Mouse (Mus musculus): ENCODE results near the gene Gm28308. TPM values are rescaled to one million over a fixed set of nuclear protein-coding genes. Genes with fewer than 3 reads are reported as not detected.

Gene Gm28308
- polyA plus RNA-seq, 1 experiment, result not detected

GRCm38 (mm10) chr6:52156551-52157200 is 56.5 kb downstream of the Gm28308 start:
- peaks cover 25% of the 10 kb centered on the region for H3K27me3 ChIP-seq (ENCODE audit: control insufficient read depth, insufficient read depth, low read length)
- no peak for DNase-seq (ENCODE audit: low read depth in 1 of 2, low spot score in 2 of 2)
- no peak for TF ChIP-seq POLR2A (IDR thresholded peaks at IDR 0.05; ENCODE audit: low read depth, low read length)
- no peak for TF ChIP-seq CTCF (IDR thresholded peaks at IDR 0.05; ENCODE audit: extremely low read depth, insufficient read depth, insufficient read length, insufficient replicate concordance)

GRCm38 (mm10) chr6:52155471-52155870 is 57.7 kb downstream of the Gm28308 start:
- WGBS, result 81% methylated on average over 3 of the region's 3 CpGs
- peaks cover 5% of the 10 kb centered on the region for H3K4me1 ChIP-seq (ENCODE audit: control insufficient read depth, insufficient read depth, insufficient read length)
- DNase-seq (ENCODE audit: low read depth in 1 of 2, low spot score in 2 of 2), result no peak
- no peaks in the 10 kb centered on the region for H3K36me3 ChIP-seq (ENCODE audit: control insufficient read depth, insufficient read depth, low read length)
- TF ChIP-seq POLR2A (IDR thresholded peaks at IDR 0.05; ENCODE audit: low read depth, low read length), result no peak
- no peak overlapping the region for H3K27ac ChIP-seq (ENCODE audit: insufficient read depth, low read length)
- H3K4me3 ChIP-seq (ENCODE audit: extremely low read depth, insufficient read depth, insufficient read length), result no peak overlapping the region
- H3K27me3 ChIP-seq (ENCODE audit: control insufficient read depth, insufficient read depth, low read length), result peaks cover 22% of the 10 kb centered on the region

More at GRCm38 (mm10) chr6:52156551-52157200, 56.5 kb downstream of the Gm28308 start:
- 12% methylated on average over 20 of the region's 20 CpGs for WGBS
- no peak overlapping the region for H3K27ac ChIP-seq (ENCODE audit: insufficient read depth, low read length)
- H3K4me3 ChIP-seq (ENCODE audit: extremely low read depth, insufficient read depth, insufficient read length), result no peak overlapping the region
- H3K36me3 ChIP-seq (ENCODE audit: control insufficient read depth, insufficient read depth, low read length), result no peaks in the 10 kb centered on the region
- peaks cover 5% of the 10 kb centered on the region for H3K4me1 ChIP-seq (ENCODE audit: control insufficient read depth, insufficient read depth, insufficient read length)

GRCm38 (mm10) chr6:52154044-52154443 is 59.1 kb downstream of the Gm28308 start:
- WGBS, result 73% methylated on average over 5 of the region's 5 CpGs
- DNase-seq (ENCODE audit: low read depth in 1 of 2, low spot score in 2 of 2), result no peak
- Histone ChIP-seq H3K4me1 (ENCODE audit: control insufficient read depth, insufficient read depth, insufficient read length) (peaks cover 5% of the 10 kb centered on the region), H3K36me3 (ENCODE audit: control insufficient read depth, insufficient read depth, low read length) (no peaks in the 10 kb centered on the region), H3K4me3 (ENCODE audit: extremely low read depth, insufficient read depth, insufficient read length) (no peak overlapping the region), H3K27me3 (ENCODE audit: control insufficient read depth, insufficient read depth, low read length) (peaks cover 20% of the 10 kb centered on the region), H3K27ac (ENCODE audit: insufficient read depth, low read length) (no peak overlapping the region)
- TF ChIP-seq POLR2A (IDR thresholded peaks at IDR 0.05; ENCODE audit: low read depth, low read length) (no peak), CTCF (IDR thresholded peaks at IDR 0.05; ENCODE audit: extremely low read depth, insufficient read depth, insufficient read length, insufficient replicate concordance) (no peak)

GRCm38 (mm10) chr6:52153270-52153669 is 59.9 kb downstream of the Gm28308 start:
- TF ChIP-seq CTCF (IDR thresholded peaks at IDR 0.05; ENCODE audit: extremely low read depth, insufficient read depth, insufficient read length, insufficient replicate concordance) (no peak), POLR2A (IDR thresholded peaks at IDR 0.05; ENCODE audit: low read depth, low read length) (no peak)
- no peak overlapping the region for H3K27ac ChIP-seq (ENCODE audit: insufficient read depth, low read length)
- H3K36me3 ChIP-seq (ENCODE audit: control insufficient read depth, insufficient read depth, low read length), result no peaks in the 10 kb centered on the region
- peaks cover 5% of the 10 kb centered on the region for H3K4me1 ChIP-seq (ENCODE audit: control insufficient read depth, insufficient read depth, insufficient read length)
- DNase-seq (ENCODE audit: low read depth in 1 of 2, low spot score in 2 of 2), result no peak
- H3K27me3 ChIP-seq (ENCODE audit: control insufficient read depth, insufficient read depth, low read length), result peaks cover 17% of the 10 kb centered on the region
- no peak overlapping the region for H3K4me3 ChIP-seq (ENCODE audit: extremely low read depth, insufficient read depth, insufficient read length)
- WGBS, result 24% methylated on average over 6 of the region's 6 CpGs

GRCm38 (mm10) chr6:52152226-52153193 is 60.6 kb downstream of the Gm28308 start:
- TF ChIP-seq POLR2A (IDR thresholded peaks at IDR 0.05; ENCODE audit: low read depth, low read length), result no peak
- no peak for TF ChIP-seq CTCF (IDR thresholded peaks at IDR 0.05; ENCODE audit: extremely low read depth, insufficient read depth, insufficient read length, insufficient replicate concordance)
- Histone ChIP-seq H3K27me3 (ENCODE audit: control insufficient read depth, insufficient read depth, low read length) (peaks cover 10% of the 10 kb centered on the region), H3K27ac (ENCODE audit: insufficient read depth, low read length) (no peak overlapping the region), H3K4me3 (ENCODE audit: extremely low read depth, insufficient read depth, insufficient read length) (no peak overlapping the region), H3K36me3 (ENCODE audit: control insufficient read depth, insufficient read depth, low read length) (no peaks in the 10 kb centered on the region), H3K4me1 (ENCODE audit: control insufficient read depth, insufficient read depth, insufficient read length) (no peaks in the 10 kb centered on the region)
- 39% methylated on average over 16 of the region's 16 CpGs for WGBS
- no peak for DNase-seq (ENCODE audit: low read depth in 1 of 2, low spot score in 2 of 2)

- peaks cover 8% of the 10 kb centered on the region for H3K27me3 ChIP-seq (ENCODE audit: control insufficient read depth, insufficient read depth, low read length)
- H3K27ac ChIP-seq (ENCODE audit: insufficient read depth, low read length), result no peak overlapping the region
- H3K36me3 ChIP-seq (ENCODE audit: control insufficient read depth, insufficient read depth, low read length), result no peaks in the 10 kb centered on the region
- H3K4me3 ChIP-seq (ENCODE audit: extremely low read depth, insufficient read depth, insufficient read length), result no peak overlapping the region
- no peak for DNase-seq (ENCODE audit: low read depth in 1 of 2, low spot score in 2 of 2)
- H3K4me1 ChIP-seq (ENCODE audit: control insufficient read depth, insufficient read depth, insufficient read length), result no peaks in the 10 kb centered on the region
- WGBS, result 47% methylated on average over 4 of the region's 4 CpGs
- TF ChIP-seq POLR2A (IDR thresholded peaks at IDR 0.05; ENCODE audit: low read depth, low read length) (no peak), CTCF (IDR thresholded peaks at IDR 0.05; ENCODE audit: extremely low read depth, insufficient read depth, insufficient read length, insufficient replicate concordance) (no peak)
Measured at GRCm38 (mm10) chr6:52151571-52151970, 61.6 kb downstream of the Gm28308 start.
